Mouse (Mus musculus) megakaryocyte, embryonic 14.5 days (primary cell): ENCODE results near the gene Podn.

Experiments
- FLI1 ChIP-seq: IDR thresholded peaks from 2 replicates; pipeline ENCODE4 v1.6.1; 2012; ENCODE audit warnings: low read length, inconsistent platforms, mixed read lengths
- GATA1 ChIP-seq: IDR thresholded peaks from 3 replicates; pipeline ENCODE4 v1.6.1; 2012; ENCODE audit warnings: mixed read lengths, low read length, inconsistent platforms, borderline replicate concordance

GRCm38 (mm10) chr4:108052673-108053072, 43.6 kb downstream of the Podn start:
- no peak for TF ChIP-seq FLI1
- no peak for TF ChIP-seq GATA1
